Mouse (Mus musculus) spleen, adult 18-20 months (tissue): ENCODE measurements around the gene Ubxn2a.
A peak's percentile ranks its signal among the peaks of the same experiment; 100 is the strongest.
"Not testable (repeated sequence)": the region's sequence is repeated elsewhere in the genome, so short reads cannot be mapped to it uniquely, and the experiment has no call there.

Experiments used
- DNase-seq, 2 experiments: peaks; one replicate each; pipeline ENCODE4 v3.0.0; 2022; ENCODE audit warnings: mixed read lengths in 2 of 2

Gene Ubxn2a

DNA sequence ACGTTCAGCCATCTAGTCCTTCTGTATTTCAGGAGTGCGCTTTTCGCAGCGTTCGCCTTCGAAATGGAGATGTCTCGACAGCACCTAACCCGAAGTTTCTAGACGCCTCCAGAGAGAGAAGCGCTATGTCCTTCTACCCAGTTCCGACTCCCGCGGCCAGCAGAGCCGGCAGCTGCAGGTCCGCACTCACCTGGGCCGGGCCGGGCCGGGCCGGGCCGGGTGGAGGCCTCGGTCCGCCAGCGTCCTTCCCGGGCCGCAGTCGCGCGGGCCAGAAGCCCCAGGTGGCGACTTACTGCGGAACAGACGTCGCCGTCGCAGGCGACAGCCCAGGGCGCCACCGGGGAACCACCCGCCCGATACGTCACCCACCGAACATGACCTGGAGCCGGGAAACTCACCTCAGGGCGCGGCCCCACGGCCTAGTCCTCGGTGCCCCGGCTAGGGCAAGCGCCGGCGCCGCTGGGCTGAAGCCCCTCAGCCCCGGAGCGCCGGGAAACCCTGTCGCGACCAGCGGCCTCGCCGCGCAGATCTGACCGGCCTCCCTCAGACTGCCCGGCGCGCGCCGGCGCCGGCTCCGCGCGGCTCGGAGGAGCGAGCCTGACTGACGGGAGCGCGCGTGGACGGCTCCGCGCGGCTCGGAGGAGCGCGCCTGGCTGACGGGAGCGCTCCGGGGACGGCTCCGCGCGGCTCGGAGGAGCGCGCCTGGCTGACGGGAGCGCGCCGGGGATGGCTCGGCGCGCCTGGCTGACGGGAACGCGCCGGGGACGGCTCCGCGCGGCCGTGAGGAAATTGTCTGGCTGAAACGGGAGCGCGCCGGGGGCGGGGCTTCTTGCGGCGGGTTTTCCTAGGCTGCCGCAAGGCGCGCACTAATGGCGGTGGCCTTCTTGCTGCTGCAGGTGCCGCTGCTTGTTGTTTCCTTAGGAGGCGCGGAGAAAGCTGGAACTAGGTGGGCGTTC lies at the start of gene Ubxn2a:
Gene Ubxn2a (minus strand): TSS at position 755 of the 956 bp plus-strand sequence.
- DNase-seq: peak; percentile 88 to 97

DNA sequence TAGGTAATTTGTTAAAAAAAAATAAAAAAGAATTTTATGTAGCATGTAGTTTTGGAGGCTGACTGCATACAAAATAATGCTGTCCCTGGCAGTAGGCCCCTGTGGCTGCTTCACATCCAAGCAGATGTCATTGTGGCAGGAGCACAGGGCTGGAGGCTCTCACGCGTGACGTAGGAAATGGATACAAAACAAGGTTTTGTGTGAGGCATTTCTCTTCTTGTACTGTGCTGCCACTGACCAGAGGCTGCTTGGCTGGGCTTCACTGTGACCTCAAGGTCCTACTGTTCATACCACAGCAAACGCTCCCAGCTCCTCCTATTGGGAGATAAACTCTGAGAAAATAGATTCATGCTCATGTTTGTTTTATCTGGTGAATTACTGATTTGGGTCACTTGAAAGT lies 45.7 kb upstream of the Ubxn2a start:
- no peak for DNase-seq

- no peak for DNase-seq
Measured at GRCm38 (mm10) chr12:4952272-4952671, 44.8 kb upstream of the Ubxn2a start.

- no peak for DNase-seq
Measured at GRCm38 (mm10) chr12:4930820-4931548, 23.5 kb upstream of the Ubxn2a start.

DNA sequence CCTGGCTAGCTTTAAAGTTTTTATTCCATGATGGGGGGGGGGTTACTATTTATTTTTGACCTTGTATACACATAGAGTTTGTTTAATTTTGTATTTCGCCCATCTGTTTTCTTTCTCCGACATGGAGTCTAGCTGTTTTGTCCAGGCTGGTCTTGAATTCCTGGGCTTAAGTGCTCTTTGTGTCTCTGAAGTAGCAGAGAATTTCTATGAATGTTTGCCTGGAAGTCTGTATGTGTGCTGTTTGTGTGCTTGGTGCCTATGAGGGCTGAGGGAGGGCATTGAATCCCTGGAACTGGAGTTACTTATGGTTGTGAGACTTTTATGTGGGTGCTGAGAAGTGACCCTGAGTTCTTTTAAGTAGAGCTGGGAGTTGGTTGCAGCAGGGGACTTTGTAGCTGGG lies 20.7 kb upstream of the Ubxn2a start:
- DNase-seq: no peak

DNA sequence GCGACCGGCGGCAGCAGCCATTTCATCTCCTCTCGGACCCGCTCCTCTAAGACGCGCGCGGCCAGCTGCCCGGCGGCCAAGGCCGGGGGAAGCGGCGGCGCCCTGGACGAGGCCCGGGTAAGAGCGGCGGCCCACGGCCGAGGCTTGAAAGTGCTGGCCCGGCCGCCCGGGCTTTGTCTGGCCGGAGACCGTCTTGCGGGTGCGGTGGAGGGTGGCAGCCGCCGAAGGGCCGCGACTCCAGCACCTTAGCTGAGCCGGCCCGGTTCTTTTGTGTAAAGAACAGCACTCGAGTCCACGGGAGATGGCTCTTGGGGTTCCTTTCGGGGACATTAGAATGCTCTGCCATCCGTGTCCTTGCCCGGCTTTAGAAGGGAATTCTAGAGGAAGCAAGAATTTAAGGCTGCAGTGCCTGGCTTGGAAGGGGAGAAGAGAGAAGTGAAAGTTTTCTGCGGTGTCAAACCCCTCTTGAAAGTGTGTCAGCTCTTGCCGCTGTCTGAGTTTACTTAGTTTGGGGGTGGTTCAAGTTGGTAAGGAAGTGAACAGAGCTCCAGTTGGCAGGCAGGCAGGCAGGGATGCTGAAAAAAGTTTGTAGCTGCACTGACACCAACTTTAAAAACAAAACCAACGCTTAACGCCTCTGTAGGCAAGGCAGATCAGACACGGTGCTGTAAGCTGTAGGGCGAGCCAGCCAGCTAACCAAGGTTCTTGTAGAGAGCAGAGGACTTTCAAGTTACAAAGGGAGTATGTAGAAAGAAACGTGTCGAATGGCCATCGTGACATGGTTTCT lies 10.5 kb upstream of the Ubxn2a start:
- DNase-seq: peak; percentile 47 to 70

DNA sequence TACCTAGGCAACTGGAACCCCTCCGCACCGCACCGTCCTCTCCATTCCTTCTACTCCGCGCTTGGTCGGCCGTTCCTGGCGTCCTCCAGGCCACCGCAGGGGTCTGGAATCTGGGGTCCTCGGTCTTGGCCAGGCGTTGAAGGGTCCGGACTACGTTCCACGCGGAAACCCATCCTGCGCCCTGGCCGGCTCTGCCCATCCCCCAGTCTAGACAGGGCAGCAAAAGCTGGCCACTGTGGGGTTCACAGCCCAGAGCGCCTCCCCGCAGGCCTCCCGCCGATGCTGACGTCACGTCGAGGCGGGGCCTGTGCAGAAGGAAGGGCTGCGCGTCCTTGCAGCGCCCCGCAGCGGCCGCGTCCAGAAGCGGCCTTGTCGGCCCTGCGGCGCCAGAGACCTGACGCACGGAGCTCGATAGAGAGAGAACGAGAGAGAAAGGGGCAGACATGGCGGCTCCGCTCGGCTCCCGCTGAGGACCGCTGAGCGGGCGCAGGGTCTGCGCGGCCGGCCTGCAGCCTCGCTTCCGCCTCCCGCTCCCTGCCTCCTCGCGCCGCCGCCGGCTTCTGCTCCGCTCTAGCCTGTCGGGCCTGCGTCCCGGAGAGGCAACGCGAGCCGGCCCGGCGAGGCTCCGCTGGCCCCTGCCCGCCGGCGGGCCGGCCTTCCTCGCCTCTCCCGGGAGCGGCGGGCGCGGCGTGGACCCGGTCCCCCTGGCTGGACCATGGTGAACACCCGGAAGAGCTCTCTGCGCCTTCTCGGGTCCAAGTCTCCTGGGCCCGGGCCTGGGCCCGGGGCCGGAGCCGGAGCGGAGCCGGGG lies 9.7 kb upstream of the Ubxn2a start, which contains the start of gene Atad2b:
Gene Atad2b (plus strand): TSS at position 360 of the 811 bp plus-strand sequence.
- peak; percentile 95 to 98 for DNase-seq

GRCm38 (mm10) chr12:4914944-4915343 lies 7.4 kb upstream of the Ubxn2a start:
- no peak for DNase-seq

DNA sequence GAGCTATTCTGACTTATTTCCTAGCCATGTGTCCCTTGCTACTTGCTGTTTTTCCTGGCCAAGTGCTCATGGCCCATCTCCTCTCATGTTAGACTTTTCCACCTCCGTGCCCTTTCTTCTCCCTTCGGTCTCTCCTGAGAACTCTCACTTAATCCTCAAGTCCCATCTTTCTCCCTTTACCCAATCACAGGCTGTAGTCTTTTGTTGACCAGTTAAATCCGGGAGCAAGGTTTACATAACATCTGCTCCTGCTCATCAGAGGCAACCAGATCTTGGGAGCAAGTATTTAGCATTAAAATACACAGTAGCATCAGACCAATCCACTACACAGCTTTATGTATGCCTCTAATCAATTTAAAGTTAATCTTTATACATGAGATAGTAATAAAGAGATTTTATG lies 6.9 kb upstream of the Ubxn2a start:
- no peak for DNase-seq

DNA sequence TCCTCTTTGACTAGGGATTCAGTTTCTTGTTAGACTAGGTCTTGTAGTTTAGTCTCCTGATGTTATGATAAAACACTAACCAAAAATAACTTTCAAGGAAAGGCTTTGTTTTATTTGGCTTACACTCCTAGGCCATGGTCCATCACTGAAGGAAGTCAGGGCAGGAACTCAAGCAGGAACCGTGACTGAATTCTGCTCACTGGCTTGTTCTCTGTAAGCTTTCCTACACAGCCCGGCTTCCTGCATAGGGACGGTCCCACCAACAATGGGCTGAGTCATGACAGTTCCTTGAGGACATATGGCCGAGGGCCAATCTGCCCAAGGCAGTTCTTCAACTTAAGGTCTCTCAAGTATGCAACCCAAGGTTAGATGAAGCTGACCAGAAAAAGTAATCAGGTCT lies 4.2 kb upstream of the Ubxn2a start:
- no peak for DNase-seq

- not testable (repeated sequence) for DNase-seq
Measured at GRCm38 (mm10) chr12:4910496-4910895, 3.0 kb upstream of the Ubxn2a start.

DNA sequence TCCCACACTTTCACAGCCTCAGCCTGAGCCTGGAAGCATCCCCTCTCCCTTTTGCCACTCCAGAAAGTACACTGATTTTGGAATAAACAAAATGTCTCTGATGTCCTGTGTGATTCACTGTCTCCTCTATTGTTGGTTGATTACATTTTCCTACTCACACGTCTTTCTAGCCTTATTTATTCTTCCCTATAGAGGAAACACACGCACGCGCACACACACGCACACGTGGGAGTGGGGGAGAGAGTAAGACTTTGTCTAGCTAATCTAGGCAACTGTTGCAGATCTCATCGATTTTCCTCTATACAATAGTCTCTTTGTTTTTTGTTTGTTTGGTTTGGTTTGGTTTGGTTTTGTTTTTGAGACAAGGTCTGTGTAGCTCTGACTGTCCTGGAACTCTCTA lies 886 bp upstream of the Ubxn2a start:
- DNase-seq: no peak

- no peak for DNase-seq
Measured at GRCm38 (mm10) chr12:4906476-4906875, 1.0 kb downstream of the Ubxn2a start.

DNA sequence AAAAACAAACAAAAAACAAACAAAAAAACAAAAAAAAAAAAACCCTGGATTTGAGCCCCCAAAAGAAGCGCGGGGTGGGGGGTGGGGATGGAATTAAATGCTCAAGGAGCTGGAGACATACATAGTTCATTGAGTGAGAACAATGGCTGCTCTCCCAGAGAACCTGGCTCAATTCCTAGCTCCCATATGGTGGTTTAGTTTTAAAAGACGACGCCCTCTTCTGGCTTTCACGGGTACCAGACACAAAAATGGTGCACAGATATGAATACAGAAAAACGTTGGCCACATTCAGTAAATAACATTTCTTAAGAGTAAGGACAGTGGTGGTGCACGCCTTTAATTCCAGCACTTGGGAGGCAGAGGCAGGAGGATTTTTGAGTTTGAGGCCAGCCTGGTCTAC lies 1.6 kb downstream of the Ubxn2a start:
- no peak for DNase-seq

DNA sequence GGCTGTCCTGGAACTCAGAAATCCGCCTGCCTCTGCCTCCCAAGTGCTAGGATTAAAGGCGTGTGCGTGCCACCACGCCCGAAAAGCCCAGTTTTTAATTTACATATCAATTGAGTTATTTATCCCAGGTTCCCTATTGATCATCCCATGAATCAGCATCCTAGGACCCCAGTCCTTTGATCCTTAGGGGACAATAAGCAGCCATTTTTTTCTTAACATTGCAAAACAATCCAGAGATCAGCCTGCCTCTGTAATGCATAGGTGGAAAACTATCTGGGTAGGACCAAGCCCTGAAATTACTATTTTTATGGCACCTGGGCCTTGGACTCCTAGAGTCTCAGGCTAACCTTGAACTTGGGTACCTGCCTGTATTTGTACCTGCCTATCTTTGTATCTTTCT lies 9.5 kb downstream of the Ubxn2a start:
- no peak for DNase-seq

GRCm38 (mm10) chr12:4889891-4890290 lies 17.6 kb downstream of the Ubxn2a start:
- DNase-seq: no peak

- DNase-seq: no peak
Measured at GRCm38 (mm10) chr12:4889251-4889650, 18.3 kb downstream of the Ubxn2a start.

DNA sequence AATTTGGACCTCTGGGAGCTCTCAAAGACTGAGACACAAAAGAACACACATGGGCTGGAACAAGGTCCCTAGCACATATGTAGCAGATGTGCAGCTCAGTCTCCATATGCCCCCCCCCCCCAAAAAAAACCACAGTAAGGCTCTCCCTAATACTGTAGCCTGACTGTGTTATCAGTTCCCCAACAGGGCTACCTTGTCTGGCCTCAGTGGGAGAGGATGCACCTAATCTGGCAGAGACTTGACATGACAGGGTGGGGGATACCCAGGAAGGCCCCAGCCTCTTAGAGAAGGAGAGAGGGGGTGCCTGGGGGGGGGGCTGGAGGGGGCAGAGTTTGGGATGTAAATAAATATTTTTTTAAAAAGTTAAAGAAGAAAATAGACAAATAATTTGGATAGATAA lies 18.8 kb downstream of the Ubxn2a start:
- no peak for DNase-seq

- DNase-seq: not testable (repeated sequence)
Measured at GRCm38 (mm10) chr12:4886581-4886980, 20.9 kb downstream of the Ubxn2a start.

DNA sequence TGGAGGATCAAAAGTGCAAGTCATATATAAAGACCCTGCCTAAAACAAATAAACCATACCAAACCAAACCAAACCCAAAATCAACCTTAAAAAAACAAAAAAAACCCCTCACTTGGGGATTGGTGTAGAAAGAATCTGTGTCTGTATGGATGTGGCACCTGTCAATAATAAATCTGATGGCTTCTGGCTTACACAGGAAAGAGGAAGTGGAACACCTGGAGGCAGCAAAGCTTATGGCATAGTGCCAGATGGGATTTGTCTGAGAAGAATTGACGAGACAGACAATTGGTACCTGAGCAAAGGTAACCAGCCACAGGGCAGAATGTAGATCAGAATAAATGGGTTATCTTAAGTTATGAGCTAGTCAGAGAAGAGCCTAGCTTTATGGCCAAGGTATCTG lies 22.4 kb downstream of the Ubxn2a start:
- no peak for DNase-seq

DNA sequence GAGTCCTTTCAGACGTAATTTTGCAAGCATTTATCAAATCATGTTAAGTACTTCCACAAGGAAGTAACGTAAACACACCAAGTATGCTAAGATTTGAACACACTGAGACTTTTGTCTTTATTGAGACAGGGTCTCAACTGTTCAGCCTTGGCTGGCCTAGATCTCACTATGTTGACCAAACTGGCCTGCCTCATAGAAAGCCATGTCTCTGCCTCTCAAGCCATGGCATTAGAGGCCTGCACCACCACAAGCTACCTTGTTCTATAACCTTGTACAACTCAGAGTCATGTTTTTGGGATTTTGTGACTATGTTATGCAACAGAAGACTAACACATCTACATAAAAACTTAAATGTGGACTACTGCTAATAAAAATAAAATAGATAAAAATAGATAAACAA lies 25.4 kb downstream of the Ubxn2a start:
- DNase-seq: no peak

GRCm38 (mm10) chr12:4879048-4879447 lies 28.5 kb downstream of the Ubxn2a start:
- DNase-seq: peak in 1 of 2 experiments; percentile 9
